Mouse (Mus musculus) skeletal muscle tissue, adult 2 months (tissue): ENCODE measurements around the gene Defb22.

Source experiments
- DNase-seq: peaks from one replicate; pipeline ENCODE4 v3.0.0-alpha.2; 2012; ENCODE audit warnings: low read depth, low spot score

Defb22 gene

DNA sequence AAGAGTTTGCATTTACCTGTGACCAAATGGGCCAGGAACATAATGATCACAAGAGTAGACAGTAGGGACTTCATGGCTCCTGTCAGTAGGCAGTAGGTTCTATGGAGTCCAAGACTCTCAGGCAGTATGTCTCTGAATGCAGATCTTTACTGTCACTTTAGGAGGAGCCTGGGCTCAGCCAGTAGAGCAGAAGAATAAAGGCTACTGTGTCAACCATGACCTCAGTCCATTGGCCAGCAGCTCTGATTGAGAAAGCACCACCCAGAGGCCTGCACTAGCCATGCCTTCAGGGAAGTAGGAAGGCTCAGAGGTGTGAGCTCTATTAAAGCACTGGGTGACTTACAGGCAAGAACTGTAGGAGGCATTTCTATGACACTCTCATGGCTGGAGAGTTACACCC is at the start of gene Defb22:
Gene Defb22 (minus strand): TSS at position 101 of the 400 bp plus-strand sequence.
- DNase-seq, result no peak

DNA sequence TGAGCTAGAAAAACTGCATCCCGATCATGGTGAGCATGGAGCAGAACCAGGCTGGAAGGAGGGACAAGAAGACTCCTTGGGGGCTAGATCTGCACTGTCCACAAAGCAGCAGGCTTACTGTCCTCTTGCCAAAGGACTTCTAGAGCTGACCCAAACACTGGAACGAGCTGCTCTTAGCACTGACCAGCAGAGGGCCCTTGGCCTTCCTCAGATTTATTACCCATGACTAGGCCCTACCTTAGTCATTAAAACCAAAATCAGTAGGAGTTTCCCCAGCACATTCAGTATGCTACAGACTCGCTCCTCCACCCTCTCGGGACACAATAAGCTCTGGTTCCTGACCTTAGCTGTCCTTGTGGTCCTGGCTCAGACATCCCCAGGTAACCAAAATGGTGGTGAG is 28.0 kb upstream of the Defb22 start, which contains the start of gene Defb28:
Gene Defb28 (plus strand): TSS at position 275 of the 400 bp plus-strand sequence.
- no peak for DNase-seq

GRCm38 (mm10) chr2:152516084-152516483 is 26.1 kb upstream of the Defb22 start:
- DNase-seq, result no peak

- no peak for DNase-seq
Observed at GRCm38 (mm10) chr2:152511592-152511991, 21.7 kb upstream of the Defb22 start, which contains the start of gene Defb26. Gene Defb26, minus strand, starts transcription at chr2:152511692.

GRCm38 (mm10) chr2:152503950-152504349 is 14.0 kb upstream of the Defb22 start:
- DNase-seq, result no peak

DNA sequence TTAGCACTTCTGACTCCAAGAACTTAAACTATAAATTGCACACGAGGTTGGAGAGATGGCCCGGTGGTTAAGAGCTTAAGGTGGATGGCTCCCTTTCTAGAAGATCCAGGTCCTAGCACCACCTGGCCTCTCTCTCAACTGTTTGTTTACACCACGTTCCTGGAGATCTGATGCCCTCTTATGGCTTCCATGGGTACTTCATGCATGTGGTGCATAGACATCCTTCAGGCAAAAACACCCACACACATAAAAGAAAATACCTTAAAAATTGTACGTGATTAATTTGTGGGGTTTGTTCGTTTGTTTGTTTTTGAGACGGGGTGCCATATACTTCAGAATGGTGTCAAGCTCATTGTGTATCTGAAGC is 10.9 kb upstream of the Defb22 start:
- no peak for DNase-seq

DNA sequence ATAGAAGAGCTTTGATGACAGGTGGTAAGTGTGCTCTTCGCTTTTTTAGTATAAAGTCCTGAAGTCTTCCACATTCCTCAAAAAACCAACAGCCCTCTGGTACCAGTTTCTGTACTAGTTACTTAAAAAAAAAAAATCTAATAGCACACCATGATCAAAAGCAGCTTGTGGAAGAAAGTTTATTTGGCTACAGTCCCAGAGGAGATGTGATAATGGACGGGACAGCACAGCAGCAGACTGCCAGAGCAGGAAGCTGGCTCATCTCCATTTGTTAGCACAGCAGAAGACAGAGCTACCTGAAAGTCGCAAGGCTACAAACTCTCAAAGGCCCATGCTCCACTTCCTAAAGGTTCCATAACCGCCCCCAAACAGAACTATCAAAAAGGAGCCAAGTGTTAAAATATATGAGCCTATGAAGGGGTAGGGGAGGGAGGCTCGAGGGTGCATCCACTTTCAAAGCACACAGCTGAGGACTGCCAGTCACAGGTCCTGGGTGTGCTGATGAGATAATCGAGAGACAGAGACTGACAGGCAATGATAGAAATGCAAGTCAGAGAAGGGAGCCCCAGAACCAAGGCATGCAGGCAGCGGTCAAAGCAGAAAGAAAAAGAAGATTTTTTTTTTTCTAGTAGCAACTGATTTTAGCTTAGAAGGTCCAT is 10.4 kb upstream of the Defb22 start:
- no peak for DNase-seq

GRCm38 (mm10) chr2:152498020-152498419 is 8.1 kb upstream of the Defb22 start:
- no peak for DNase-seq

DNA sequence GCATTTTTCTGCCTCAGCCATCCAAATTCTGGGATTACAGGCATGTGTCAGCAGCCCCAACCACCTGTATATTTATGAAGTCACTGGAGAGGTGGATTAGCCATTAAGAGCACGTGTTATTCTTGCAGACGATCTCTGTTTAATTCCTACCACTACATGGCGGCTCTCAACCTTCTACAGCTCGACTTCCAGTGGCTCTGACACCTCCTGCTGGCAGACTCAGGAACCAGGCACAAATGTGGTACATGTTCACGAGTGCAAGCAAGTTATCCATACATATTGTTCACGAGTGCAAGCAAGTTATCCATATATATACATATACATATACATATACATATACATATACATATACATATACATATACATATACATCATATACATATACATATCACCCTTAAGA is 3.2 kb upstream of the Defb22 start:
- no peak for DNase-seq

- no peak for DNase-seq
Observed at GRCm38 (mm10) chr2:152487024-152487423, 2.9 kb downstream of the Defb22 start.

DNA sequence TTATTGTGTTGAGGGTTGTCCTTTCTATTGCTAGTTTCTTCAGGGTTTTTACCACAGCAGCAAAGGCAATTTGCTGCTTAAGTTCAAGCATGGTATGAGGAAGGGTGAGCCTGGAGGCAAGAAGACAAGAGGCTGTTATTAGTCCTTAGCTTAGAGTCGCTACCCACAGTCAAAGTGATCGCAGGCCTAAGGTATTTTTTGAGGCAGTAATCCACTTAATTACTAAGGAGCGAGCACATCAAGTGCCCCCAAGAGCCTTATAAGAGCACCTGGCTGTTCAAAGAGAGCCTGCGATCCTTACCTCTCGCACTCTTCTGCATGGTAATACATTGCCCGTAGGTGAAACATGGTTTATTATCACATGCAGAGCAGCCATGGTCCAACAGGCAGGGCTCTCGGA is 8.2 kb downstream of the Defb22 start:
- no peak for DNase-seq

GRCm38 (mm10) chr2:152480881-152481280 is 9.1 kb downstream of the Defb22 start:
- DNase-seq, result no peak

DNA sequence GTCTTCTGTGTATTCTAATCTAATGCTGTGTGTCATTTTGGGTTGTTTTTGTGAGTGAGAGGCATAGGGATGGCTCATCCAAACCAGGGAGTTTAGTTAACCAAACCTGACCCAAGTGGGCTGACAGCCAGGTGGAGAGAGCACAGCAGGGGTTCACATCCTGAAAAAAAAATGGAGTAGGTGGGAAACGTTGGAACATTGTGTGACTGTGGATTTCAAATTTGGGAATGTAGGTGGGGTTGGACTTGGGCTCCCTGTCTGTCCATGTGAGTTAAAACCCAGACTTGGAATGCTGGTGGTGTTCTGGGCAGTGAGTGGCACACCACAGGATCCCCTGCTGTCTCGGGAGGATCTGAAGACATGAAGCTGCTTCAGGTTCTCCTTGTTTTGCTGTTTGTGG is 13.2 kb downstream of the Defb22 start, which contains the start of gene Defb20:
Gene Defb20 (plus strand): TSS at position 301 of the 400 bp plus-strand sequence.
- DNase-seq, result no peak

GRCm38 (mm10) chr2:152472434-152472833 is 17.5 kb downstream of the Defb22 start:
- DNase-seq, result no peak

DNA sequence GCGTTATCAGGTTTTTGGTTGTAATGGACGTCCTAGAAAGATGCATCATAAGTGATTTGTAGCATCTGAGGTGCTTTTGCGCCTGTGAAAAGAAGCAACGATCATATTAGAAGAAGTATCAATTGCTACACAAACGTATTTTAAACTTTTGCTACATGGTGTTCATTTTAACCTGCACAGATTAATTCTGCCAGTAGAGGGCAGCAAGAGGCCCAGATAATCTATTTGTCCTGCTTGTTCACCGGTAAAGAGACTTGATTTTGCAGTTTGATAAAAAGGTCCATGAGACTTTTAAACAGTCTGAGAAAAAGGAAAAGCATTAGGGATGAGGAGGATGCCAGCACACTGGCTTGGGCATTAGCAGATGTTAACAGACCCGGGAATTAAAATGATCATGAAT is 19.0 kb downstream of the Defb22 start:
- DNase-seq, result peak; percentile 2

DNA sequence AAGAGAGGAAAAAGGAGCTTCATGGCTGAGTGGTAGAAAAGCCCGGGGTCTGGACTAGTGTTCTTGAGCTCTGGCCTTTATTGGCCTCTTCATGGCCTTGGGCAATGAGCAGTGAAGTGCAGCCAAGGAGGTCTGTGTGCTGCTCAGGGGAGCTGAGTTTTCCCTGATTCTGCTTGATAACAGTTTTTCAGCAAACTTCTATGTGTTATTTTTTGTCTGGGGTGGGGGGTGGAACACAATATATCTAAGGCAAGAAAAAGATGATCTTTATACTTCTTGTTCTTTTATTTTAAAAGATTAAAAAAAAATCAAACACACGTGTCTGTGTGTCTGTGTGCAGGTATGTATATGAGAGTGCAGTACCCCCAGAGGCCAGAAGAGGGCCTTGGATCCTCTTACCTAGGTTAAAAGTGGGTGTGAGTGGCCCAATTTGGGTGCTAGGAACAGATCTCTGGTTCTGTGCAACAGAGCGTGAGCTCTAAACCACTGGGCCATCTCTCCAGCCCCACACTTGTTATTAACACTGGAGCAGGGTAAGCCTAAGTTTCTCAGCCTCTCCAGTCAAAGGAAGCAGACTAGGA is 25.3 kb downstream of the Defb22 start, which contains the start of gene Defb23:
Gene Defb23 (minus strand): TSS at position 51 of the 581 bp plus-strand sequence.
- no peak for DNase-seq

DNA sequence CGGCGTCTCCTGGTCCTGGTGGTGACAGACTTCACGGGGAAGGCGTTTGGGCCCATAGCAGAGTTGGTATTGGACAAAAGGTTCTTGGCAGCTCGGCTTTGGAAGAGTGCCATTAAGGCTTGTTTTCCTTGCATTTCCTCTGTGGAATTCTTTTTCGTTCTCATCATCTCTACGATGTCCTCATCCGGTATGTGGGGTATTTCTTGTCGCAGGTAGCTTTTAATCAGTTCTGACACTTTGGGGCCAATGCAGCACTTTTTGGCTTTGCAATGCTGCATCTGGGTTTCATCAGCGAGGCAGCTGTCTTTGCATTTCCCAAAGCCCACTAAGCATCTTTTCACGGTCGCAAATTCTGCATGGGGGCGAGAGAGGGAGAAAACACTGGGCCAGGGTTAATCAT is 30.7 kb downstream of the Defb22 start:
- no peak for DNase-seq

DNA sequence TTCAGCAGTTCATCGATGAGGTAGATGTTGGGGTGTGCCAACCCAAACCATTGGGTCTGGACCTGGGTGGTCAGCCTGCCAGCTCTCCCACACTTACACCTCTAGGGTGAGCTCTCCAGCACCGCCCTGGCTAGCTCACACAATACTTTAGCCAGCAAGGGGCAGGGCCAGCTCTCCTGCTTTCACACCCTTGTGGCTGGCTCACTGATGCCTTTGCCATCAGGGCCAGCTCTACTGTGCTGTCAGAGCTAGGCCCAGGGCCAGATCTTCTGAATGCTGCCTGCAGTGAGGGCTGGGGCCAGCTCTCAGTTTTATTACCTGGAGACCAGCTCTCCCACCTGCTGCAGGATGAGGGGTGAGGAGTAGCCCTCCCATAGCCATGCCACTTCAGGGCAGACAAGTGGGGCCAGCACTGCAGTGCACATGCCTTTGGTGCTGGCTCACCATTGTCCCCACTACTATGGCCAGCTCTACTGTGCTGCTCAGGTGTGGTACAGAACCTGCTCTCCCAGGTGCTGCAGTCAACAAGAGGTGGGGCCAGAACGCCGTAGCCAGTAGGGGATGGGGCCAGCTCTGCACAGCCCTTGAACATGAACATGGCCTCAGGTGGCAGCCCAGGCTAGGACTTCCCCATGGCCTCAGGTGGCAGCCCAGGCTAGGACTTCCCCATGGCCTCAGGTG is 37.7 kb downstream of the Defb22 start:
- DNase-seq, result no peak

DNA sequence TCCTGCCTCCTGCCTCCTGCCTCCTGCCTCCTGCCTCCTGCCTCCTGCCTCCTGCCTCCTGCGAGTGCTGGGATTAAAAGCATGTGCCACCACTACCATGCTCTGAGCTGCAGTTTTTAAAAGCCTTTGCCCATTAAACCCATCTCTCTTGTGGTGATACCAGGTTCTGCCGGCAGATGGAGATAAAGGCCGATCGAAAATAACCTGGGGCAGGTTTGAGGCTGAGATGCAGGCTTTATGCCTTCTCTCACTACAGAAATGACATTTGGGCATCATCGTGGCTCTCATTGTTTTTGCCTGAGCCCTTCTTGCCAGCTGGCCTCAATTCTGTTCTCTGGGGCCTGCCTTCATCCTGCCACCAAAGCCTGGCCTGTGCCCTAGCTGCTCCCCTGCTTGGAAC is 39.7 kb downstream of the Defb22 start:
- no peak for DNase-seq

DNA sequence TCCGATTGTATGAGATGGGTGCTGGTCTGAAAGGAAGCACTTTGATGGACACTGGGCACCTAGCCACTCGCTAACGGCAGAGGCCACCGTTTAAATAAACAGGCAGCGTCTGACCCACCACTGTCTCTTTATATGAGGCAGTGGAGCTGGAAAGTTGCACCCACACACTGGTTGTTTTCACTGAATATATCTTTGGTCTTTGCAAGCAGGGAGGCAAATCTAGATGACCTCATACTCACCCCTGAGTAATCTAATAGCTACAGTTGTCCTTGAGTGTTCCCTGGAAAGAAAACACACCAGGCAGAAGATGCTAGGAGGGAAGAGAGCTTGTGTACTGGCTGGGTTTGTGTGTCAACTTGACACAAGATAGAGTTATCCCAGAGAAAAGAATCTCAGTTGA is 42.5 kb downstream of the Defb22 start:
- DNase-seq, result no peak

DNA sequence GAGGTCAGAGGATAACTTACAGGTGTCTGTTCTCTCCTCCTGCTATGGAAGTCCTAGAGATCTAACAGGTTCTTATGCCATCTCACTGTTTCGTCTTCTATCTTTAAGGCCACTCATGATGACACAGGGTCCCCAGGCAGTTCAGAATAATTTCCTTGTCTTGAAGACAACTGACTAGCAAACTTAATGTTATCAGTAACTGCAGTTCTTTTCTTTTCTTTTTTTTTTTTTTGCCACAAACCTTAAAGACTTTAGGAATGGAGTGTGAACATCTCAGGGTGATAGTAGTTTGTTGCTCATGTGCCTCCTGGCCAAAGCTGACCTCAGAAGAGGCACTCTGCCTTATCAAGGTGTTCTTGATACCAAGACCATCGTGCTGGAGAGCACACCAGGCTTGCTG is 43.3 kb downstream of the Defb22 start:
- no peak for DNase-seq

GRCm38 (mm10) chr2:152443281-152443680 is 46.7 kb downstream of the Defb22 start:
- no peak for DNase-seq

GRCm38 (mm10) chr2:152442322-152442721 is 47.6 kb downstream of the Defb22 start:
- DNase-seq, result no peak
